8 mouse cellular contexts compared by ENCODE assay signal in the genomic region with DNA sequence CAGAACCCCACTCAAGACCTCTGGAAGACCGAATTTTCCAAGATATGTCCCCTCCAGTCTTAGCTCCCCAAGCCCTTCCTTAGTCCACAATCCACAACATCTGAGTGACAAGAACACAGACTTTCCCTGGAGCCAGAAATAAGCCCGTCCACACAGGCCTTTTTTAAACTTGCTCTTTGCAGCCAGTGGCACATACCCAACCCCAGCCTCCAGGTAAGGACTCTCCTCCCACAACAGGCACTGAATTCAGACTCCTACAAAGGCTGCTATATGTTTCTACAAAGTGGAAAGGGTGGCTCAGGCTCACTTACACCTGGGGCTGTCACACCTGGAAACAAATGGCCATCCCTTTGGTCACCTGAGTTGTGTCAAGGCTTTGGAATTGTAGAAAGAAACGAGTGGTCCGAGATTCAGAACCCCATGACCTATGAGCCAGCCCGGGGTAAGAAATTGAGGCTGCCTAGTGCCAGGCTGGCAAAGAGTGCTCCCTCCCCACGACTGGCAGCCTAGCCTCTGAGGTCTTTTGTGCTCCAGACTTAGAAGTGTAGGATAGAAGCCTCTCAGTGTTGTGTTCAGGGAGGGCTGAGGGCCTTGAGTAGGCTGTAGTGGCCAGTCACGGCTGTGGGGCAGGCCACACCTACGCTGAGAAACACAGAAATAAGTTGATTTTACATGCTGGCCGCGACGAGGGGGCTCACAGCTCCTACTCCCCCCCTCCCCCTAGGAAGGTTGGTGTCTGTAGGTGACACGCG. TPM values are rescaled to one million over a fixed set of nuclear protein-coding genes. Genes with fewer than 3 reads are reported as not detected.
DNase-seq lines count a peak whose midpoint lies in the region; ATAC-seq and TF ChIP-seq lines count a peak whose summit lies in the region.

No protein-coding gene starts in this region.

- no peak for DNase-seq in heart, postnatal 4 days
- no peak for DNase-seq in ES-E14 (ENCODE audit: low read depth, low spot score)
- DNase-seq in stomach, postnatal 0 days (ENCODE audit: low spot score) = peak; percentile 38
- no peak for DNase-seq in layer of hippocampus, adult 18-20 months (ENCODE audit: low spot score in 2 of 2)
- no peak for DNase-seq in testis, postnatal 10 days (ENCODE audit: low spot score)

- peak overlapping the region; percentile 97 for H3K9ac ChIP-seq in heart, embryonic 13.5 days
- H3K9ac ChIP-seq in ES-E14 (ENCODE audit: insufficient read depth, low read depth, low read length, poor library complexity, severe bottlenecking) = peak overlapping the region; percentile 70
- peak overlapping the region; percentile 45 for H3K9ac ChIP-seq in liver, embryonic 15.5 days
- peak overlapping the region; percentile 82 for H3K9ac ChIP-seq in stomach, postnatal 0 days (ENCODE audit: low read length)

- peaks cover 15% of the 10 kb centered on the region for H3K36me3 ChIP-seq in heart, embryonic 13.5 days
- H3K36me3 ChIP-seq in ES-E14 (ENCODE audit: control insufficient read depth, insufficient read depth, low read length, poor library complexity, severe bottlenecking) = peaks cover 3% of the 10 kb centered on the region; the same call in 1 of the 2 replicates
- peaks cover 14% of the 10 kb centered on the region for H3K36me3 ChIP-seq in liver, embryonic 15.5 days (replicated peaks)
- 0 out of 2 replicates have a peak, but pooled peaks cover under 1% of the 10 kb centered on the region for H3K36me3 ChIP-seq in stomach, postnatal 0 days (ENCODE audit: control insufficient read depth, insufficient read depth, low read length)

- peak overlapping the region; percentile 92 for H3K27ac ChIP-seq in heart, embryonic 13.5 days (replicated peaks)
- no peak overlapping the region for H3K27ac ChIP-seq in ES-E14 (ENCODE audit: insufficient read depth, low read depth, low read length, poor library complexity, severe bottlenecking)
- H3K27ac ChIP-seq in liver, embryonic 15.5 days (replicated peaks) = no peak overlapping the region
- H3K27ac ChIP-seq in stomach, postnatal 0 days (replicated peaks) = peak overlapping the region; percentile 86

- no peak for TF ChIP-seq EP300 in stomach, postnatal 0 days (optimal IDR thresholded peaks at IDR 0.05)

- H3K9me3 ChIP-seq in heart, embryonic 13.5 days = no peaks in the 10 kb centered on the region
- H3K9me3 ChIP-seq in ES-E14 (ENCODE audit: control insufficient read depth, insufficient read depth, low read depth, low read length) = no peaks in the 10 kb centered on the region
- no peaks in the 10 kb centered on the region for H3K9me3 ChIP-seq in liver, embryonic 15.5 days (replicated peaks)
- H3K9me3 ChIP-seq in stomach, postnatal 0 days (ENCODE audit: control insufficient read depth, low read length) = no peaks in the 10 kb centered on the region

- WGBS in heart, embryonic 13.5 days = 13% methylated on average over 13 of the region's 13 CpGs
- WGBS in liver, embryonic 15.5 days (ENCODE audit: insufficient replicate concordance) = 20% methylated on average over 13 of the region's 13 CpGs
- WGBS in stomach, postnatal 0 days = 8% methylated on average over 13 of the region's 13 CpGs

- H3K4me2 ChIP-seq in heart, embryonic 13.5 days = peak overlapping the region; percentile 95
- H3K4me2 ChIP-seq in liver, embryonic 15.5 days = peak overlapping the region; percentile 71
- peak overlapping the region; percentile 81 for H3K4me2 ChIP-seq in stomach, postnatal 0 days (replicated peaks; ENCODE audit: low read depth)

- no peak for TF ChIP-seq CTCF in stomach, postnatal 0 days (IDR thresholded peaks at IDR 0.05; ENCODE audit: low read depth)

- H3K4me1 ChIP-seq in heart, embryonic 13.5 days = peaks cover 59% of the 10 kb centered on the region
- H3K4me1 ChIP-seq in ES-E14 (ENCODE audit: control insufficient read depth in 2 of 2, insufficient read depth in 2 of 2, low read length in 2 of 2, poor library complexity in 1 of 2) = peaks cover 0 to 5% of the 10 kb centered on the region in 2 experiments; a peak in 1 of 4 replicates
- peaks cover 41% of the 10 kb centered on the region for H3K4me1 ChIP-seq in liver, embryonic 15.5 days (replicated peaks)
- H3K4me1 ChIP-seq in stomach, postnatal 0 days (replicated peaks; ENCODE audit: control insufficient read depth, insufficient read depth) = 0 out of 2 replicates have a peak, but pooled peaks cover 4% of the 10 kb centered on the region

- in situ Hi-C loops in ES-E14 (cut with MboI; ENCODE audit: low sequenced_read_pairs in 2 of 2, unreplicated experiment in 2 of 2) = no loop called here

- no peaks in the 10 kb centered on the region for H3K27me3 ChIP-seq in heart, embryonic 13.5 days (replicated peaks)
- H3K27me3 ChIP-seq in liver, embryonic 15.5 days = peaks cover 39% of the 10 kb centered on the region
- H3K27me3 ChIP-seq in stomach, postnatal 0 days (ENCODE audit: control insufficient read depth, insufficient read depth, low read length) = no peaks in the 10 kb centered on the region

- 0 out of 2 replicates have a peak, but pooled peaks have one; percentile 0 for ATAC-seq in heart, embryonic 13.5 days (ENCODE audit: extremely low read depth, insufficient number of reproducible peaks, low FRiP score, low TSS enrichment)
- ATAC-seq in granulocyte monocyte progenitor cell, adult 5-6 weeks (replicated peaks; ENCODE audit: poor library complexity, severe bottlenecking) = 0 out of 2 replicates have a peak, but pooled peaks have one; percentile 3
- ATAC-seq in liver, embryonic 15.5 days (ENCODE audit: insufficient read depth) = no peak
- ATAC-seq in stomach, postnatal 0 days (ENCODE audit: low FRiP score, low TSS enrichment) = 0 out of 2 replicates have a peak, but pooled peaks have one; percentile 24

- peak overlapping the region; percentile 94 for H3K4me3 ChIP-seq in heart, embryonic 13.5 days
- H3K4me3 ChIP-seq in ES-E14 (ENCODE audit: insufficient read depth in 1 of 2, low read depth in 1 of 2, low read length in 2 of 2, poor library complexity in 1 of 2, severe bottlenecking in 1 of 2) = peak overlapping the region; percentile 65 to 90
- H3K4me3 ChIP-seq in liver, embryonic 15.5 days (replicated peaks) = peak overlapping the region; percentile 64
- peak overlapping the region; percentile 70 for H3K4me3 ChIP-seq in stomach, postnatal 0 days (ENCODE audit: low read depth, low read length)

TF ChIP-seq in ES-E14, 5 proteins besides CTCF, POLR2A, EP300 and RAD21 (continues in another document):
- TF ChIP-seq MAFK (IDR thresholded peaks at IDR 0.05; ENCODE audit: insufficient read depth, low read depth, low read length) (no peak), CHD2 (IDR thresholded peaks at IDR 0.05; ENCODE audit: low read depth, low read length) (no peak), HCFC1 (IDR thresholded peaks at IDR 0.05; ENCODE audit: borderline replicate concordance, insufficient read depth, low read length) (no peak)

RNA-seq across cellular contexts. Expression of a gene that starts 0.8 kb away (rescaled TPM):
- 20.7 and 22.1 TPM in 2 replicates for polyA plus RNA-seq in heart, embryonic 13.5 days (2015; fragmentation: Nextera tagmentation; extraction: Ambion mirVana)
- 10 to 100 TPM; 29.8 to 36.0 TPM for total RNA-seq in heart, postnatal 4 days (2021)
- 16.2 and 17.0 TPM in 2 replicates for total RNA-seq in ES-E14 (2012; rRNA removed)
- 9.7 and 11.4 TPM in 2 replicates for total RNA-seq in granulocyte monocyte progenitor cell, adult 5-6 weeks (2014; fragmentation: Nextera tagmentation)
- 2.3 and 3.6 TPM in 2 replicates for total RNA-seq in granulocyte monocyte progenitor cell, adult 5-6 weeks (2017)
- polyA plus RNA-seq in liver, embryonic 15.5 days (2015; fragmentation: Nextera tagmentation; extraction: Ambion mirVana) = 1.6 and 2.2 TPM in 2 replicates
- polyA plus RNA-seq in stomach, postnatal 0 days (2015; fragmentation: Nextera tagmentation; extraction: Ambion mirVana) = 6.8 and 7.8 TPM in 2 replicates
- 10 to 100 TPM; 69.4 to 75.9 TPM for total RNA-seq in layer of hippocampus, adult 18-20 months (2021)

RNA-seq across cellular contexts. Expression of a gene that starts 14.4 kb away (rescaled TPM):
- 62.3 and 66.2 TPM in 2 replicates for polyA plus RNA-seq in heart, embryonic 13.5 days (2015; fragmentation: Nextera tagmentation; extraction: Ambion mirVana)
- total RNA-seq in heart, postnatal 4 days (2021) = 10 to 100 TPM; 30.8 to 32.9 TPM
- total RNA-seq in ES-E14 (2012; rRNA removed) = 99.3 and 102 TPM in 2 replicates
- total RNA-seq in granulocyte monocyte progenitor cell, adult 5-6 weeks (2014; fragmentation: Nextera tagmentation) = 153 and 177 TPM in 2 replicates
- total RNA-seq in granulocyte monocyte progenitor cell, adult 5-6 weeks (2017) = 99.7 and 109 TPM in 2 replicates
- polyA plus RNA-seq in liver, embryonic 15.5 days (2015; fragmentation: Nextera tagmentation; extraction: Ambion mirVana) = 51.7 and 56.5 TPM in 2 replicates
- polyA plus RNA-seq in stomach, postnatal 0 days (2015; fragmentation: Nextera tagmentation; extraction: Ambion mirVana) = 35.4 and 39.8 TPM in 2 replicates
- 10 to 100 TPM; 50.7 to 53.0 TPM for total RNA-seq in layer of hippocampus, adult 18-20 months (2021)

RNA-seq across cellular contexts. Expression of a gene that starts 14.4 kb away (rescaled TPM):
- 409 and 412 TPM in 2 replicates for polyA plus RNA-seq in heart, embryonic 13.5 days (2015; fragmentation: Nextera tagmentation; extraction: Ambion mirVana)
- total RNA-seq in heart, postnatal 4 days (2021) = 100 to 1,000 TPM; 130 to 137 TPM
- 302 and 410 TPM in 2 replicates for total RNA-seq in ES-E14 (2012; rRNA removed)
- 485 and 506 TPM in 2 replicates for total RNA-seq in granulocyte monocyte progenitor cell, adult 5-6 weeks (2014; fragmentation: Nextera tagmentation)
- total RNA-seq in granulocyte monocyte progenitor cell, adult 5-6 weeks (2017) = 446 and 556 TPM in 2 replicates
- 210 and 237 TPM in 2 replicates for polyA plus RNA-seq in liver, embryonic 15.5 days (2015; fragmentation: Nextera tagmentation; extraction: Ambion mirVana)
- polyA plus RNA-seq in stomach, postnatal 0 days (2015; fragmentation: Nextera tagmentation; extraction: Ambion mirVana) = 236 and 273 TPM in 2 replicates
- 10 to 100 TPM; 88.9 to 95.6 TPM for total RNA-seq in layer of hippocampus, adult 18-20 months (2021)

RNA-seq across cellular contexts. Expression of a gene that starts 16.4 kb away (rescaled TPM):
- not detected in 2 replicates for polyA plus RNA-seq in heart, embryonic 13.5 days (2015; fragmentation: Nextera tagmentation; extraction: Ambion mirVana)
- total RNA-seq in heart, postnatal 4 days (2021) = not detected
- total RNA-seq in ES-E14 (2012; rRNA removed) = not detected in 2 replicates
- total RNA-seq in granulocyte monocyte progenitor cell, adult 5-6 weeks (2014; fragmentation: Nextera tagmentation) = not detected in 2 replicates
- total RNA-seq in granulocyte monocyte progenitor cell, adult 5-6 weeks (2017) = not detected in 2 replicates
- not detected in 2 replicates for polyA plus RNA-seq in liver, embryonic 15.5 days (2015; fragmentation: Nextera tagmentation; extraction: Ambion mirVana)
- not detected in 2 replicates for polyA plus RNA-seq in stomach, postnatal 0 days (2015; fragmentation: Nextera tagmentation; extraction: Ambion mirVana)
- not detected for total RNA-seq in layer of hippocampus, adult 18-20 months (2021)

RNA-seq across cellular contexts. Expression of a gene that starts 24.0 kb away (rescaled TPM):
- 1.8 and 2.7 TPM in 2 replicates for polyA plus RNA-seq in heart, embryonic 13.5 days (2015; fragmentation: Nextera tagmentation; extraction: Ambion mirVana)
- not detected for total RNA-seq in heart, postnatal 4 days (2021)
- 0.63 and 1.7 TPM in 2 replicates for total RNA-seq in ES-E14 (2012; rRNA removed)
- 2.1 TPM in 1 of 2 replicates, not detected in the other for total RNA-seq in granulocyte monocyte progenitor cell, adult 5-6 weeks (2014; fragmentation: Nextera tagmentation)
- not detected in 2 replicates for total RNA-seq in granulocyte monocyte progenitor cell, adult 5-6 weeks (2017)
- polyA plus RNA-seq in liver, embryonic 15.5 days (2015; fragmentation: Nextera tagmentation; extraction: Ambion mirVana) = not detected in 2 replicates
- polyA plus RNA-seq in stomach, postnatal 0 days (2015; fragmentation: Nextera tagmentation; extraction: Ambion mirVana) = 0.67 and 1.8 TPM in 2 replicates
- total RNA-seq in layer of hippocampus, adult 18-20 months (2021) = not detected

Comparison
In these comparisons a context has a peak if more than half of its experiments do, and no peak if none do; other contexts are left out.
1. H3K27ac ChIP-seq: peak in heart, embryonic 13.5 days (single experiment) and stomach, postnatal 0 days (single experiment); none in ES-E14 (single experiment) and liver, embryonic 15.5 days (single experiment).
2. H3K9ac ChIP-seq: peak in every context shown above with its lines; median percentile 97 in heart, embryonic 13.5 days; 82 in stomach, postnatal 0 days; 70 in ES-E14; 45 in liver, embryonic 15.5 days.
3. Peak in every context shown above with its lines, with median percentiles within 50 percentile points of each other: H3K4me2 ChIP-seq and H3K4me3 ChIP-seq.